Mouse (Mus musculus): ENCODE data around the gene Trub1. TPM values are rescaled to one million over a fixed set of nuclear protein-coding genes. Genes with fewer than 3 reads are reported as not detected.

Trub1 gene
- polyA plus RNA-seq, 1 experiment = 1.8 TPM

DNA sequence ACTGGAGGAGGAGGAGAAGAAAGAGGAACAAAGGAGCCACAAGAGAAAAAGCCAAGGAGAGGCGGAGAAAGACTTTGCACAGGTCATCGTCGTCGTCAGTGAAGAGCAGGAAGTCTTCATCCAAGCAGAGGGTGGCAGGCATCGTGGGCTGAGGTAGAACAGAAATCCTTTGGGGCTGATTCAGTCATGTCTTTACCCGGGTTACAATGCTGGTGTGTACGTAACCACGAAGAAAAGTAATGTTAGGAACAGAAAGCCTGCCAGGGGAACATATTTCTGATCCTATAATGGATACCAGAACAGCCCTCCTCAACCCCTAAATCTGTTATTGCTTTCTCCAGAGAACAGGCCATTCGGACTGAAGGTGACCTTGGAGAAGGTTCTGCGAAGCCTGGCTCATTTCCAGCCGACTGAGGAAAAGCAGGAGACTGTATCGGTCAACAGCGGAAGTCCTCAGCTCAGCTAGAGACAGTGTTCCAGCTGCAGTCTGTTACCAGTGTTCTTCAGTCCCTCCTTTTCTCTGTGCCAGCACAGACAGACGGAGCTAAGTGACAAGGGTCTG lies 57.1 kb downstream of the Trub1 start:
- Histone ChIP-seq H3K36me3 (ENCODE audit: control insufficient read depth, insufficient read depth, low read length) (no peaks in the 10 kb centered on the region), H3K27ac (ENCODE audit: control insufficient read depth, insufficient read depth, low read depth, low read length) (no peak overlapping the region), H3K4me3 (ENCODE audit: control insufficient read depth, low read depth, low read length) (no peak overlapping the region), H3K4me1 (ENCODE audit: control insufficient read depth, insufficient read depth, low read length) (peaks cover 4% of the 10 kb centered on the region), H3K27me3 (ENCODE audit: control insufficient read depth, insufficient read depth, low read length) (no peaks in the 10 kb centered on the region)
- TF ChIP-seq CTCF (IDR thresholded peaks at IDR 0.05; ENCODE audit: control insufficient read depth, insufficient read depth, insufficient replicate concordance, low read depth, low read length) (no peak), POLR2A (IDR thresholded peaks at IDR 0.05; ENCODE audit: control insufficient read depth, low read depth, low read length) (no peak)

DNA sequence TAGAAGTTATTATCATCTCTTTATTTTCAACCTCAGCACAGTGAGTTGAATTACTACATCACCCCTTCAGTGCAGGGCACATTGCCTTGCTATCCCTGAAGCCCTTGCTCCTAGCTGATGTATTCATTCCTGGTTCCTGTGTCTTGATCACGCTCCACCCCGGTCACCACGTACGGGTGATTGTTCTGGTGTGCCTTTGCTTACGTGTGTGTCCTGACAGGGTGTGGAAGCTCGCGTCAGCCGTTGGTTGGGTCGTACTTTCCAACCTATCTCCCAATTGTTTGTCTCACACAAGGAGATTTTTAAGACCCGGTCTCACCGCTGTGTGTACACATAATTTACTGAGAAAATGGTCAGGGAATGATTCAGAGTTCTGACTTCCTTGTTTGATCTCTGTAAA lies 58.1 kb downstream of the Trub1 start:
- H3K4me1 ChIP-seq (ENCODE audit: control insufficient read depth, insufficient read depth, low read length) = no peaks in the 10 kb centered on the region
- no peaks in the 10 kb centered on the region for H3K27me3 ChIP-seq (ENCODE audit: control insufficient read depth, insufficient read depth, low read length)
- H3K4me3 ChIP-seq (ENCODE audit: control insufficient read depth, low read depth, low read length) = no peak overlapping the region
- TF ChIP-seq CTCF (IDR thresholded peaks at IDR 0.05; ENCODE audit: control insufficient read depth, insufficient read depth, insufficient replicate concordance, low read depth, low read length) (no peak), POLR2A (IDR thresholded peaks at IDR 0.05; ENCODE audit: control insufficient read depth, low read depth, low read length) (no peak)
- no peak overlapping the region for H3K27ac ChIP-seq (ENCODE audit: control insufficient read depth, insufficient read depth, low read depth, low read length)
- no peaks in the 10 kb centered on the region for H3K36me3 ChIP-seq (ENCODE audit: control insufficient read depth, insufficient read depth, low read length)

- Histone ChIP-seq H3K36me3 (ENCODE audit: control insufficient read depth, insufficient read depth, low read length) (no peaks in the 10 kb centered on the region), H3K4me3 (ENCODE audit: control insufficient read depth, low read depth, low read length) (no peak overlapping the region), H3K27me3 (ENCODE audit: control insufficient read depth, insufficient read depth, low read length) (no peaks in the 10 kb centered on the region), H3K27ac (ENCODE audit: control insufficient read depth, insufficient read depth, low read depth, low read length) (no peak overlapping the region), H3K4me1 (ENCODE audit: control insufficient read depth, insufficient read depth, low read length) (no peaks in the 10 kb centered on the region)
- TF ChIP-seq CTCF (IDR thresholded peaks at IDR 0.05; ENCODE audit: control insufficient read depth, insufficient read depth, insufficient replicate concordance, low read depth, low read length) (no peak), POLR2A (IDR thresholded peaks at IDR 0.05; ENCODE audit: control insufficient read depth, low read depth, low read length) (no peak)
These were observed 60.4 kb downstream of the Trub1 start for GRCm38 (mm10) chr19:57513123-57513522.

DNA sequence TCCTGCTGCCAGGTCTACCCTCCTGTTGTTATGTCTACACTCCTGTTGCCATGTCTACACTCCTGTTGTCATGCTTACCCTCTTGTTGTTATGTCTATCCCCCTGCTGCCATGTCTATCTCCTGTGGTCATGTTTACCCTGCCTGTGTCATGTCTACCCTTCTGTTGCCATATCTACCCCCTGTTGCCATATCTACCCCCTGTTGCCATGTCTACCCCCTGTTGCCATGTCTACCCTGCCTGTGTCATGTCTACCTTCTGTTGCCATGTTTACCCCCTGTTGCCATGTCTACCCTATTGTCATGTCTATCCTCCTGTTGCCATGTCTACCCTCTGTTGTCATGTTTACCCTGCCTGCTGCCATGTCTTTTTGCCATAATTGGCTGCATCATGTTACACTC lies 69.0 kb downstream of the Trub1 start:
- TF ChIP-seq POLR2A (IDR thresholded peaks at IDR 0.05; ENCODE audit: control insufficient read depth, low read depth, low read length) (no peak), CTCF (IDR thresholded peaks at IDR 0.05; ENCODE audit: control insufficient read depth, insufficient read depth, insufficient replicate concordance, low read depth, low read length) (no peak)
- Histone ChIP-seq H3K27ac (ENCODE audit: control insufficient read depth, insufficient read depth, low read depth, low read length) (no peak overlapping the region), H3K4me1 (ENCODE audit: control insufficient read depth, insufficient read depth, low read length) (peaks cover 12% of the 10 kb centered on the region), H3K36me3 (ENCODE audit: control insufficient read depth, insufficient read depth, low read length) (no peaks in the 10 kb centered on the region), H3K4me3 (ENCODE audit: control insufficient read depth, low read depth, low read length) (peak overlapping the region; percentile 52; the same call in 1 of the 2 replicates), H3K27me3 (ENCODE audit: control insufficient read depth, insufficient read depth, low read length) (no peaks in the 10 kb centered on the region)

GRCm38 (mm10) chr19:57523363-57523762 lies 70.7 kb downstream of the Trub1 start:
- Histone ChIP-seq H3K27ac (ENCODE audit: control insufficient read depth, insufficient read depth, low read depth, low read length) (no peak overlapping the region), H3K36me3 (ENCODE audit: control insufficient read depth, insufficient read depth, low read length) (no peaks in the 10 kb centered on the region), H3K27me3 (ENCODE audit: control insufficient read depth, insufficient read depth, low read length) (no peaks in the 10 kb centered on the region), H3K4me1 (ENCODE audit: control insufficient read depth, insufficient read depth, low read length) (peaks cover 12% of the 10 kb centered on the region), H3K4me3 (ENCODE audit: control insufficient read depth, low read depth, low read length) (peak overlapping the region; percentile 61)
- TF ChIP-seq POLR2A (IDR thresholded peaks at IDR 0.05; ENCODE audit: control insufficient read depth, low read depth, low read length) (no peak), CTCF (IDR thresholded peaks at IDR 0.05; ENCODE audit: control insufficient read depth, insufficient read depth, insufficient replicate concordance, low read depth, low read length) (no peak)

GRCm38 (mm10) chr19:57525693-57526092 lies 73.0 kb downstream of the Trub1 start:
- H3K36me3 ChIP-seq (ENCODE audit: control insufficient read depth, insufficient read depth, low read length) = no peaks in the 10 kb centered on the region
- peaks cover 12% of the 10 kb centered on the region for H3K4me1 ChIP-seq (ENCODE audit: control insufficient read depth, insufficient read depth, low read length)
- H3K27ac ChIP-seq (ENCODE audit: control insufficient read depth, insufficient read depth, low read depth, low read length) = no peak overlapping the region
- H3K27me3 ChIP-seq (ENCODE audit: control insufficient read depth, insufficient read depth, low read length) = no peaks in the 10 kb centered on the region
- no peak overlapping the region for H3K4me3 ChIP-seq (ENCODE audit: control insufficient read depth, low read depth, low read length)
- TF ChIP-seq POLR2A (IDR thresholded peaks at IDR 0.05; ENCODE audit: control insufficient read depth, low read depth, low read length) = no peak
- TF ChIP-seq CTCF (IDR thresholded peaks at IDR 0.05; ENCODE audit: control insufficient read depth, insufficient read depth, insufficient replicate concordance, low read depth, low read length) = no peak

DNA sequence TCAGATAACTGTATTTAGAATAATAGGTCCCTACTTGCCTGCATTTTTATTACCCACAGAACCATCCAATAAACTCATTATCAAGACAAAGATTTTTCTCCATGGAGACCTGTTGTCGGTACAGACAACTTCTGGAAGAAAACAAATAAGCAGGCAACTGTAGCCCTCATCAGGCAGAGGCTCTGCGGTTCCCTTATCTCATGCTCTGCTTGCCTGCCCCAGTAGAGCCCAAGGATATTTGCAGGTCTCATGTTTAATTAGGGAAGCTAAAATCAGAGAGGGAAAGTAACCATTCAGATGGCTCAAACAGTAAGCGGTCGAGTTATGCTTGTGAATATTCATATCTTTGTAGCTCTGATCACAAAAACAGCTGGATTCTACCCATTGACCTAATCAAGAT lies 77.5 kb downstream of the Trub1 start:
- no peaks in the 10 kb centered on the region for H3K27me3 ChIP-seq (ENCODE audit: control insufficient read depth, insufficient read depth, low read length)
- H3K4me3 ChIP-seq (ENCODE audit: control insufficient read depth, low read depth, low read length) = no peak overlapping the region
- no peak overlapping the region for H3K27ac ChIP-seq (ENCODE audit: control insufficient read depth, insufficient read depth, low read depth, low read length)
- TF ChIP-seq CTCF (IDR thresholded peaks at IDR 0.05; ENCODE audit: control insufficient read depth, insufficient read depth, insufficient replicate concordance, low read depth, low read length) (no peak), POLR2A (IDR thresholded peaks at IDR 0.05; ENCODE audit: control insufficient read depth, low read depth, low read length) (no peak)
- no peaks in the 10 kb centered on the region for H3K36me3 ChIP-seq (ENCODE audit: control insufficient read depth, insufficient read depth, low read length)
- no peaks in the 10 kb centered on the region for H3K4me1 ChIP-seq (ENCODE audit: control insufficient read depth, insufficient read depth, low read length)

GRCm38 (mm10) chr19:57534262-57534661 lies 81.5 kb downstream of the Trub1 start:
- TF ChIP-seq CTCF (IDR thresholded peaks at IDR 0.05; ENCODE audit: control insufficient read depth, insufficient read depth, insufficient replicate concordance, low read depth, low read length) (no peak), POLR2A (IDR thresholded peaks at IDR 0.05; ENCODE audit: control insufficient read depth, low read depth, low read length) (no peak)
- H3K4me1 ChIP-seq (ENCODE audit: control insufficient read depth, insufficient read depth, low read length) = no peaks in the 10 kb centered on the region
- H3K4me3 ChIP-seq (ENCODE audit: control insufficient read depth, low read depth, low read length) = no peak overlapping the region
- H3K36me3 ChIP-seq (ENCODE audit: control insufficient read depth, insufficient read depth, low read length) = no peaks in the 10 kb centered on the region
- no peak overlapping the region for H3K27ac ChIP-seq (ENCODE audit: control insufficient read depth, insufficient read depth, low read depth, low read length)
- no peaks in the 10 kb centered on the region for H3K27me3 ChIP-seq (ENCODE audit: control insufficient read depth, insufficient read depth, low read length)

Data from testis, adult 2 months (tissue).